Mouse (Mus musculus) CH12.LX (cell line): ENCODE results near the gene Treh.

Experiments
- CTCF ChIP-seq, 2 experiments: IDR thresholded peaks in 1 of 2; conservative IDR thresholded peaks in 1 of 2; 2 replicates each; pipeline ENCODE4 v1.5.1; 2011 to 2012; ENCODE audit warnings: low read depth in 2 of 2, low read length in 2 of 2, improper control_type of control experiment in 1 of 2, inconsistent platforms in 1 of 2, mild to moderate bottlenecking in 1 of 2, moderate library complexity in 1 of 2
- GABPA ChIP-seq: IDR thresholded peaks from 2 replicates; pipeline ENCODE4 v1.6.1; 2012; ENCODE audit warnings: low read depth, low read length, improper control_type of control experiment, inconsistent platforms; ENCODE audit not compliant: insufficient replicate concordance
- MEF2A ChIP-seq: IDR thresholded peaks from 2 replicates; pipeline ENCODE4 v1.6.1; 2014; ENCODE audit warnings: low read depth, mild to moderate bottlenecking, inconsistent platforms, low read length, improper control_type of control experiment, borderline replicate concordance
- POLR2A ChIP-seq: IDR thresholded peaks from 2 replicates; pipeline ENCODE4 v1.6.1; 2011; ENCODE audit warnings: low read depth, mild to moderate bottlenecking, improper control_type of control experiment, low read length
- SMC3 ChIP-seq: IDR thresholded peaks from 2 replicates; pipeline ENCODE4 v1.6.1; 2011; ENCODE audit warnings: low read depth, low read length, improper control_type of control experiment
- TCF12 ChIP-seq: IDR thresholded peaks from 2 replicates; pipeline ENCODE4 v1.6.1; 2014; ENCODE audit warnings: low read depth, mild to moderate bottlenecking, inconsistent platforms, low read length, improper control_type of control experiment

- TF ChIP-seq CTCF (conservative IDR thresholded peaks at IDR 0.05 in 1 of 2, IDR thresholded peaks at IDR 0.05 in 1 of 2; ENCODE audit: low read depth in 2 of 2, low read length in 2 of 2), result no peak
- no peak for TF ChIP-seq GABPA
- no peak for TF ChIP-seq SMC3
- no peak for TF ChIP-seq POLR2A
- TF ChIP-seq MEF2A, result no peak
- no peak for TF ChIP-seq TCF12
These were observed 50.0 kb downstream of the Treh start for GRCm38 (mm10) chr9:44723008-44723407.
